Mouse (Mus musculus): ENCODE results near the gene Gipc3.

- TF ChIP-seq USF1 (IDR thresholded peaks at IDR 0.05; ENCODE audit: low read depth, low read length) (no peak), POLR2AphosphoS2 (IDR thresholded peaks at IDR 0.05; ENCODE audit: low read depth, low read length) (no peak), POLR2A (IDR thresholded peaks at IDR 0.05; ENCODE audit: low read depth, low read length) (no peak)
Observed at GRCm38 (mm10) chr10:81362336-81362949, 19.4 kb upstream of the Gipc3 start.
